In genomic region chr19:47330743-47331227, GRCm38 (mm10) we compare ENCODE assay signal across 9 mouse cellular contexts.
A peak's percentile ranks its signal among the peaks of the same experiment; 100 is the strongest.
DNase-seq lines count a peak whose midpoint lies in the region; ATAC-seq and TF ChIP-seq lines count a peak whose summit lies in the region.
"Had no signal": no experiment of that assay in that cellular context is flagged by ENCODE, and none has a peak within 500 bp of the region (broad histone marks: within the 10 kb centered on the region; RNA-seq: fewer than 3 reads in every experiment).

No protein-coding gene starts in this region.

- H3K4me1 ChIP-seq in heart, embryonic 12.5 days (replicated peaks) = peaks cover 77% of the 10 kb centered on the region
- peaks cover 15% of the 10 kb centered on the region for H3K4me1 ChIP-seq in thymus, adult 2 months (replicated peaks; ENCODE audit: control insufficient read depth, insufficient read depth, low read length)

- no peaks in the 10 kb centered on the region for H3K36me3 ChIP-seq in heart, embryonic 12.5 days
- H3K36me3 ChIP-seq in thymus, adult 2 months (ENCODE audit: control insufficient read depth, insufficient read depth, low read length) = no peaks in the 10 kb centered on the region

- peak overlapping the region; percentile 41 for H3K4me2 ChIP-seq in heart, embryonic 12.5 days

- peak; percentile 97 for ATAC-seq in CD4-positive, CD25-positive, alpha-beta regulatory T cell, adult 4 months
- peak; percentile 60 for ATAC-seq in common myeloid progenitor, adult 5-6 weeks (replicated peaks; ENCODE audit: low read depth, poor library complexity, severe bottlenecking)
- ATAC-seq in heart, embryonic 12.5 days (ENCODE audit: insufficient number of reproducible peaks, low FRiP score) = peak; percentile 82

- DNase-seq in kidney, postnatal 10 days = peak; percentile 79
- DNase-seq in mesoderm, embryonic 11.5 days (ENCODE audit: low read depth, low spot score) = peak; percentile 74
- DNase-seq in thymus, adult 2 months = peak; percentile 53
- no peak for DNase-seq in ovary, postnatal 10 days (ENCODE audit: low spot score)
- DNase-seq in layer of hippocampus, postnatal 25 days (ENCODE audit: extremely low spot score in 1 of 2, low spot score in 1 of 2) = no peak

- TF ChIP-seq CTCF in thymus, adult 2 months (IDR thresholded peaks at IDR 0.05; ENCODE audit: borderline replicate concordance, control insufficient read depth, extremely low read depth, insufficient read depth, low read length, poor library complexity) = no peak

- 10% methylated on average over 10 of the region's 10 CpGs for WGBS in heart, embryonic 12.5 days
- 26% methylated on average over 10 of the region's 10 CpGs for WGBS in thymus, adult 2 months

- 0 out of 2 replicates have a peak, but pooled peaks have one; percentile 16 for TF ChIP-seq POLR2A in thymus, adult 2 months (IDR thresholded peaks at IDR 0.05; ENCODE audit: control insufficient read depth, extremely low read depth, insufficient read depth, low read length, poor library complexity)

- peak overlapping the region; percentile 75 for H3K27ac ChIP-seq in heart, embryonic 12.5 days (ENCODE audit: poor library complexity, severe bottlenecking)
- no peak overlapping the region for H3K27ac ChIP-seq in thymus, adult 2 months (ENCODE audit: control insufficient read depth, insufficient read depth, low read length)

- no peaks in the 10 kb centered on the region for H3K9me3 ChIP-seq in heart, embryonic 12.5 days (replicated peaks)

- H3K4me3 ChIP-seq in heart, embryonic 12.5 days = no peak overlapping the region
- no peak overlapping the region for H3K4me3 ChIP-seq in thymus, adult 2 months (ENCODE audit: control insufficient read depth, insufficient read depth, low read length)
- H3K4me3 ChIP-seq: erythroblast, embryonic 14.5 days had no signal

- no peaks in the 10 kb centered on the region for H3K27me3 ChIP-seq in heart, embryonic 12.5 days (replicated peaks)
- H3K27me3 ChIP-seq in thymus, adult 2 months (ENCODE audit: control insufficient read depth, insufficient read depth, low read length) = no peaks in the 10 kb centered on the region

- H3K9ac ChIP-seq in heart, embryonic 12.5 days = peak overlapping the region; percentile 38; the same call in 1 of the 2 replicates

Comparison
In these comparisons a context has a peak if more than half of its experiments do, and no peak if none do; other contexts are left out.
1. DNase-seq: peak in kidney, postnatal 10 days (single experiment), mesoderm, embryonic 11.5 days (single experiment) and thymus, adult 2 months (single experiment); none in ovary, postnatal 10 days (single experiment) and layer of hippocampus, postnatal 25 days (0 of 2).
2. Peak in every context shown above with its lines, with median percentiles within 50 percentile points of each other: ATAC-seq.